7 mouse cellular contexts compared by ENCODE assay signal in the genomic region with DNA sequence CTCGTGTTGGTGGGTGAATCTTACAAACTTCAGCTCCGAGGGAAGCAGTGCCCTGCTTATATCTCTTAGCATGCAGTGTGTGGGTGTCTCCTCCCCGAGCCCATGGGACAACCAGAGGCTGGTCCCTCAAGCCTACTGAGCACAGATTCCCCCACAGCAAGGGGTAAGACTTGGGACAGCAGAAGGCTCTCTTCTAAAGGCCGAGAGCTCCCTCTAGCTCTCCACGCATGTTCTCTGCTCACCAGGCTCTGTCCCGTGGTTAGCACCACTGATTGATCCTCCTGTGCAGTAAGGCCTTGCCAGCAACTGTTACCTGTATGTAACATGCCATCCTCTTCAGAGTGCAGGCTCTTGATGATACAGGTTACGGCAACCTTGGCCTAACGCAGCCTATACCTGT. TPM values are rescaled to one million over a fixed set of nuclear protein-coding genes. Genes with fewer than 3 reads are reported as not detected.
DNase-seq lines count a peak whose midpoint lies in the region; ATAC-seq and TF ChIP-seq lines count a peak whose summit lies in the region.

No protein-coding gene starts in this region.

- DNase-seq in hindbrain, embryonic 11.5 days (ENCODE audit: low spot score) = no peak
- DNase-seq in ovary, postnatal 36 days (ENCODE audit: low spot score) = peak; percentile 31
- DNase-seq in ovary, adult 18-20 months (ENCODE audit: low spot score) = no peak
- DNase-seq in brain, embryonic 14.5 days (ENCODE audit: low read depth) = peak; percentile 43
- peak; percentile 59 for DNase-seq in retina, embryonic 14.5 days (ENCODE audit: low spot score)
- DNase-seq in right cerebral cortex, postnatal 25 days = no peak

- WGBS in hindbrain, embryonic 12.5 days = 71% methylated on average over 8 of the region's 8 CpGs
- 73% methylated on average over 8 of the region's 8 CpGs for WGBS in hindbrain, embryonic 11.5 days

- no peak for TF ChIP-seq POLR2A in brain, embryonic 14.5 days (IDR thresholded peaks at IDR 0.05; ENCODE audit: borderline replicate concordance, extremely low read depth, insufficient read depth, insufficient read length, poor library complexity, severe bottlenecking)

- H3K27ac ChIP-seq in hindbrain, embryonic 12.5 days = no peak overlapping the region
- no peak overlapping the region for H3K27ac ChIP-seq in hindbrain, embryonic 11.5 days (ENCODE audit: low read depth, low read length)

- peaks cover 94% of the 10 kb centered on the region for H3K36me3 ChIP-seq in hindbrain, embryonic 12.5 days
- H3K36me3 ChIP-seq in hindbrain, embryonic 11.5 days (ENCODE audit: control insufficient read depth, insufficient read depth, low read length) = no peaks in the 10 kb centered on the region

- no peaks in the 10 kb centered on the region for H3K27me3 ChIP-seq in hindbrain, embryonic 12.5 days
- H3K27me3 ChIP-seq in hindbrain, embryonic 11.5 days (ENCODE audit: control insufficient read depth, insufficient read depth, low read length) = no peaks in the 10 kb centered on the region

- H3K4me2 ChIP-seq in hindbrain, embryonic 12.5 days (replicated peaks) = no peak overlapping the region
- no peak overlapping the region for H3K4me2 ChIP-seq in hindbrain, embryonic 11.5 days (replicated peaks; ENCODE audit: low read depth, low read length)

- TF ChIP-seq CTCF in brain, embryonic 14.5 days (IDR thresholded peaks at IDR 0.05; ENCODE audit: borderline replicate concordance, extremely low read depth, insufficient read depth, insufficient read length) = 0 out of 2 replicates have a peak, but pooled peaks have one; percentile 25

- no peak for ATAC-seq in hindbrain, embryonic 12.5 days (ENCODE audit: low FRiP score)
- ATAC-seq in hindbrain, embryonic 11.5 days (ENCODE audit: low FRiP score) = no peak

- H3K9me3 ChIP-seq in hindbrain, embryonic 12.5 days (replicated peaks) = no peaks in the 10 kb centered on the region
- no peaks in the 10 kb centered on the region for H3K9me3 ChIP-seq in hindbrain, embryonic 11.5 days (ENCODE audit: control insufficient read depth, low read length)

- peaks cover 6% of the 10 kb centered on the region for H3K4me1 ChIP-seq in hindbrain, embryonic 12.5 days
- peaks cover under 1% of the 10 kb centered on the region; the same call in 1 of the 2 replicates for H3K4me1 ChIP-seq in hindbrain, embryonic 11.5 days (replicated peaks; ENCODE audit: control insufficient read depth, insufficient read depth, low read length)

- 0 out of 2 replicates have a peak overlapping the region, but pooled peaks have one; percentile 13 for H3K9ac ChIP-seq in hindbrain, embryonic 12.5 days
- H3K9ac ChIP-seq in hindbrain, embryonic 11.5 days (ENCODE audit: low read depth, low read length) = no peak overlapping the region

- H3K4me3 ChIP-seq in hindbrain, embryonic 12.5 days = no peak overlapping the region
- no peak overlapping the region for H3K4me3 ChIP-seq in hindbrain, embryonic 11.5 days (ENCODE audit: low read depth, low read length)

RNA-seq across cellular contexts. Expression of a gene that starts 36.5 kb away (rescaled TPM):
- 39.1 and 44.7 TPM in 2 replicates for polyA plus RNA-seq in hindbrain, embryonic 12.5 days (2016; fragmentation: Nextera tagmentation; extraction: Ambion mirVana)
- polyA plus RNA-seq in hindbrain, embryonic 11.5 days (2014; fragmentation: Nextera tagmentation; extraction: Ambion mirVana) = 17.7 and 24.4 TPM in 2 replicates
- polyA plus RNA-seq in brain, embryonic 14.5 days (2012; rRNA removed) = 140 and 182 TPM in 2 replicates

RNA-seq across cellular contexts. Expression of a gene that starts 45.0 kb away (rescaled TPM):
- polyA plus RNA-seq in hindbrain, embryonic 12.5 days (2016; fragmentation: Nextera tagmentation; extraction: Ambion mirVana) = 0.34 TPM in 1 of 2 replicates, not detected in the other
- polyA plus RNA-seq in hindbrain, embryonic 11.5 days (2014; fragmentation: Nextera tagmentation; extraction: Ambion mirVana) = 0.25 and 0.32 TPM in 2 replicates
- polyA plus RNA-seq in brain, embryonic 14.5 days (2012; rRNA removed) = 0.50 and 0.77 TPM in 2 replicates

Comparison
In these comparisons a context has a peak if more than half of its experiments do, and no peak if none do; other contexts are left out.
1. DNase-seq: peak in ovary, postnatal 36 days (single experiment), brain, embryonic 14.5 days (single experiment) and retina, embryonic 14.5 days (single experiment); none in hindbrain, embryonic 11.5 days (single experiment), ovary, adult 18-20 months (single experiment) and right cerebral cortex, postnatal 25 days (single experiment).